Mouse (Mus musculus): ENCODE data around the gene Mfap1b.

GRCm38 (mm10) chr2:121449545-121450011 lies 24.3 kb downstream of the Mfap1b start:
- TF ChIP-seq CTCF (IDR thresholded peaks at IDR 0.05; ENCODE audit: low read depth, low read length) (no peak), POLR2A (IDR thresholded peaks at IDR 0.05; ENCODE audit: borderline replicate concordance, low read depth, low read length) (no peak)

Measured in bone marrow macrophage, adult 2 months (primary cell).